Mouse (Mus musculus): ENCODE data around the gene March4.

March4 gene

DNA sequence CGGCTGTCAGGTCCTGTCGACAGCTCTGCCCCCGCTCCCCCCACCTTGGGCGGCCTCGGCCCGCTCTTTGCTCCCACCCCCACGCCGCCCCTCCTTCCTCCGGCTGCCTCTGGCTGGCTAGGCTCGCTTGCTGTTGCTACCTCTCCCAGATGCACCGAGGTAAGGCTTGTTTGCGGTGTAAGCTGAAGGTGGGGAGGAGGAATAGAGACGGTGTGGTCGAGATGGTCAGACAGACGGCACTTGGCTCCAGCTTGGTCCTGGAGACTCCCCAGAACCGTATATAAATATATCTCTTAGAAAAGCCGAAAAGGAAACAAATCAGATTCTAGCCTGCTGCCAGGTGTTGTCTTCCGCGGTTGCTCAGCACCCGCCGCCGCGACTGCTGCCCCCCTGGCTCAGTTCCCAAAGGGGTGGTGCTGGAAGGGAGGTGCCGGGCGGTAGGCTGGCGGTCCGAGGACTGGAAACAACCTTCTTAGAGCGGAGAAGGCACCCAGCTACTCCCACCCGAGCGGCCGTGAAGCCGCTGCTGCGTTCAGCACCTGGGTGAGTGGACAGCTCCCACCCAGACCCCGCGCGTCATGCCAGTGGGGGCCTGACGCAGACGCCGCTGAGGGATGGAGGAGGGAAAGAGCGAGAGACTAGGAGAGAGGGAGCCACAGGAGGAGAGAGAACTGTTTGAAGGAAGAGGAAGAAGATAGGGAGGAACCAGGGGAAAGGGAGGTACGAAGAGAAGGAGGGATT is at the start of gene March4:
Gene March4, minus strand, starts transcription at position 320 of the 741 bp plus-strand sequence.
- peak; percentile 45 for DNase-seq

DNA sequence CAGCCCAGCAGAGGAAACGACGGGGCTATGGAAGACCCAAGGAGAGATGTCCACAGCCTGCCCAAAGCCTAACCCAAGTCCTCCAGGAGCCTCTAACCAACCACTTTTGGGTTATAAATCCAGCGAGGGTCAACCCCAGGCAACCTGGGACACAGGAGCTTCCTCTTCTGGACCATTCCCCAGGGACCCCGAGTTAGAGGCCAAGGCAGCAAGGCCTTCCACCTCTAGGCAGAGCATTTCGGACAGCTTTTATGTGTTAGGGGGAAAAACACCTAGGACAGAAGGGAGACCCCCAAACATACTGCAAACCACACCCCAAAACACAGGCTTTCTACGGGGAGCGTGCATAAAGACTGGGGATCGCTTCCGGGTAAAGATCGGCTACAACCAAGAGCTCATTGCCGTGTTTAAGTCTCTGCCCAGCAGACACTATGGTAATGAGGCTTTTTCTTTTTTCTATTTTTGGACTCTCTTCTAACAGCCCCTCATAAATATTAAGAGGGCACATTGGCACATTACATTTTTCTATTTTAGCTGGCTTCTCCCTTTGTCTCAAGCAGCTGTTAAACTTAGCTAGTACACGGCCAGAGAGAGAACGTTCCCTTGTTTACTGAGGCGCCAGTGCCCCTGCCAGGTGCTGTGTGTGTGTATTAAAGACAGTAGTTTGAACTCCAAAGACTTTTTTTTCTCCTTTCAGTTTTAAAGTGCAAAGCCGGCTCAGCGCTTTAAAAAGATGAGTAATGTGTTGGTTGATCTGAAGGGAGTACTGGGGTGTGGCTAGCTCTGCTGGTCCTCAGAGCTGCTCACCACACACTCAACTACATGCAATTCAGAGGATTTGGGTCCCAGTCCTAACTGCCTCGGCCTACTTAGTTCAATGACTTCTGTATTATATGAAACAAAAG is 49.5 kb upstream of the March4 start:
- no peak for DNase-seq

DNA sequence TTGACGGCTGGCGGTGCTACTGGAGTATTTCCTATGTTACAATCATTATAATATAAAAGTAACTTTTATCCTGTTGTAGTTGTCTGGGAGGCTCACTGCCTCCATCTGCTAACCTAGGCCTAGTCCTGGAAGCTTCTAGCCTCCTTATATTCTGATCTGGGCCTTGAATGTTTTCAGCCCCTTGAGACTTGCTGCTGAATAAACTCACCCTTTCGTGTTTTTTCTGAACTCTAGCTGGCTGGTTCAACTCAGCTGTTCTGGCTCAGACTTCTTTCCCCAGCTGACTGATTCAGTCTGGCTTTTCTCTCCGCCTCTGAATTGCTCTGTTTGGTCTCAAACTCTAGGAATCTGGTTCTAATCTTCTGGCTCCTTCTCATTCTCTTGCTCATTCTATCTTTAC is 47.2 kb upstream of the March4 start:
- no peak for DNase-seq

DNA sequence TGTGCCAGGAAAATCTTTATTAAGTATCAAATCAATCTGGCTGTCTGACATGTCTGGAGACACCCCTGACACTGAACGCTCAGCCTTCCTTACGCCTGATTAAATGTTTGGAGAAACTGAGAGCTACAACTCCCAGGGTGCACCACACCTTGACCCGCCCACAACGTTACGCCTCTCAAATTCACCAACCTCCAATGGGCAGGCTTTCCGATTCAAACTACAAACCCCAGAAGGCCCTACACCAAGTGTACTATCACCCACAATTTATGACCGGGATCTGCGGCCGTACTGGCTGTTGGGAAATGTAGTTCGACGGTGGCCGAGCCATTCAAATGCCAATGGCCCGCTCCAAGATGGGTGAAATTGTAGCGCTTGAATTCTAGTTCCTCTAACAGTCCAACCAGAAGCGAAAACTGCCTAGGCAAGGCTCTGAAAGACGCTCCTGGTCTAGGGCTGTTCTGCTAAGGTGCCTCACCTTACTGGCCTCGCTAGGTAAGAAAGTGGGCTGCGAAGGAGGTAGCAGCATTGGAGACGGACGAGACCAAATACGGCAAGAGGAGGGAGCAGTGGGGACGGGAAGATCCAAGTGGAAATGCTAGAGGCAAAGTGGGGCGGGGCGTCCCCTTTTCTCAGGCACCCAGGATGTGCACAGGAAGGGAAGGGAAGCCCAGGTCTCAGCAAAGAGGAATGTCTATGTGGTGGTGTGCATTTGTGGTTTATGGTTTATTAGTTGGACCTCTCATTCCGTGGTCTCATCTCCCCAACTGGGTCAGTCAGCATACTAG is 46.4 kb upstream of the March4 start, which contains the start of gene Smarcal1:
Gene Smarcal1, plus strand, starts transcription at position 305 of the 785 bp plus-strand sequence.
- DNase-seq = peak; percentile 97

DNA sequence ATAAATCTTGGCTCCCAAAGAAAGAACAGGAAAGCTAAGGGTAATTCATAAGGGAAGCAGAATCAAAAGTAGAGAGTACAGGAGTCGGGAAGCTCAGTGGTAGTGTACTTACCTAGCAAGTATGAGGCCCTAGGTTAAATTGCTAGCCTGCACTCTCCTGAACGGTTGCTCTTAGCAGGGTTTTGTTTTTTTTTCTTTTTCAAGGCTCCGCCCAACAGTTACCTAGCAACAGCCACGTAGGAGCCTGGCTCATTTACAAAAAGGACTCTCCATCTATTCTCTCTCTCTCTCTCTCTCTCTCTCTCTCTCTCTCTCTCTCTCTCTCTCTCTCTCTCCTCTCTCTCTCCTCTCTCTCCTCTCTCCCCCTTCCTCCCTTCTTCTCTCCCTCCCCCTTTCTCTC is 42.1 kb upstream of the March4 start:
- no peak for DNase-seq

DNA sequence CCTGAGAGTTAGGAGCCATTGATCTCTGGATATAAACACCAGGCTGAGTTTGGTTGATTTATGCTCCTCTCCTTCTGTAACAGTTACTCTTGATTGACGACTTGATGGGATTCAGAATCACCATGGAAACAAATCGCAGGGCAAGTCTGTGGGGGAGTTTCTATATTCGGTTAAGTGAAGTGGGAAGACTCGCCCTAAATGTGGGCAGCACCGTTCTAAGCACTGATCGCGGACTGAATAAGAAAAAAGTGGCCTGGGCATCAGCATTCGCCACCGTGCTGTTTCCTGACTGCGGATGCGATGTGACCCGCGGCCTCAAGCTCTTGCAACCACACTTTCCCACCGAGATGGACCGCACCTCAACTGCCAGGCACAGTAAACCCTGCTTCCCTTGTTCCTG is 41.6 kb upstream of the March4 start:
- DNase-seq = no peak

DNA sequence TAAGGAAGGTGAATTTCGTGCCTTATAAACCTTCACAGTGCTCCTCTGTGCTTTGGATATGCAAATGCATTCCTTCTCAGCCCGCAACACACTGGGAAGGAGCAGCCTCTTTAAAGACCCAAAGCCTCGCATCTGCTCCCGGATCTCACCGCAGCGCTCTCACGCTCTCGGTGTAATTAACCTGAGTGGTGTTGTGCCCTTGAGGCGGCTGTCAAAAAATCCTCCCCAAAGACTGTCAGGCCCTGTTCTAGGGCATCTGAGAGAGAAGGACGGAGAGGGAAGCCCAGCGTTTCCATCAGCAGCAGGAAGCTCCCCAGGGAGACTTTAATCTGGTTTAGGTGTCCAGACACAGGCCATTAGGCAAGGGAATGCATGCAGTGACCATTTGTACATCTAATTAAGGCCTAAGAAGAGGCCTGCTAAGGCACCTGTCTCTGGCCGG is 40.8 kb upstream of the March4 start:
- DNase-seq = no peak

DNA sequence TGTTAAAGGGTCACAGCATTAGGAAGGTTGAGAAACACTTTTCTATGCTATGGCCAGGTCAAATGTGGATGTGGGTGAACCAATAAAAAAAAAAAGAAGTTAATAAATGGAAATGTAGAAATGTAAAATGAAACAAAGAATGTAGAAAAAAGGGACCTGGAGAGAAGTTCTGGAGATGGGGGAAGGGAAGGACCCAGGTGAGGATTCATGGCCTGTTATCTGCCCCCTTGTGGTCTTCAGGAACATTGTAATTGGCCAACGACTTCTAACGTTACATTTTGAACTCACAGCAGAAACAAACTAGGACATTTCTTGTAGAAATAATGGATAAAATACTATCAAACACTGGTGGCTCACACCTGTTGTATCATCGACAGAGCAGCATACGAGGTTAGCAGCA is 38.4 kb upstream of the March4 start:
- DNase-seq = no peak

DNA sequence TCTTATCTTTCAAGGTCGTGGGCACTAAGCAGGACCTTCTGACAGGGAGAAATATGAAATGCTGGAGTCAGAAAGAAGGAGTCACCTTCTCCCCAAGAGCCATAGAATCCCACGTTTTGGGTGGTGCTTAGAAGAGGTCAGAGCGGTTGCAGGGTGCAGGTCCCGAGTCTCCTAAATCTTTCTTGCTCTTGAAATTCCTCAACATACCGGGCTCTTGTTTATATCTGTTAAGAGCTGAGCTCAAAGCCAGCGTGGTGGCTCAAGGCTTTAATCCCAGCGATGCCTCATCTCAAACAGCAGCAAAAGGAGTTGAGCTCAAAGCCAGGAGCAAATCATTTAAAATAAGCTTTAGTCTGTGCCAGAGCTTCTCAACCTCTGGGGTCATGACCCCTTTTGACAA is 37.9 kb upstream of the March4 start:
- no peak for DNase-seq

DNA sequence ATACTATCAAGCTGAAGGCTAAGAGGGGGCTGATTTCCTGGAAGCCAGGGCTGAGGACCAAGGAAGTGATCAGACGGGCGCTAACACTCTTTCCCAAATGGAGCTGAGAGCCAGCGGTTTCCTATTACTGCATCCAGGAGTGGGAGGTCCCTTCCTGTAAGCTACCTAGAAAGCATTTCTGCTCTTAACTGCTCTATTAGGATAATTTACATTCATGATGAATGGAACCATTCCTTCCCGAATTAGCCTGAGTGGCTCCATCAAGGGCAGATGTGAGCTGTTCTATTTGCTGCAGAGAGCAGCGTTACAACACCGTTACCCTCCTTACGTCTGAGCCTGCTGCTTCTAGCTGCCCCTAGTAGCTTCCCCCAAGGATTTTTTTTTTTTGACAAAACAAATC is 37.3 kb upstream of the March4 start:
- DNase-seq = no peak

DNA sequence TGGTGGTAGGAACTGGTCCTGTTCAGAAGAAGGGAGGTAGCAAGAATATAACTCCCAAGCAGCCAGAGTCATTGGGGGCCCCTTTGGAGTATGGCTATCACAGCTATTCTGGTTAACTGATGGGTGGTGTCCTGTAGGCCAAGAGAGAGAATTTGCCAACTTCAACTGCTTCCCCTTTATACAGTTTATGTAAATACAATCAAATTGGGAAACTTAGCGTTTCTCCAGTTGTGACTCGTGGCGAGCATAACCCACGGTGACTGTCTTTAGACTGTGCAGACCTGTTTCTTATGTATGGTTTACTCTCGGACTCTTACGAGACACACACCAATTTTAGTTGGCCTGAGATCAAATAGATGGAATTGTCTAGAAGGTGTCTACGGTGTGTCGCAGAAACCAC is 32.0 kb upstream of the March4 start:
- no peak for DNase-seq

DNA sequence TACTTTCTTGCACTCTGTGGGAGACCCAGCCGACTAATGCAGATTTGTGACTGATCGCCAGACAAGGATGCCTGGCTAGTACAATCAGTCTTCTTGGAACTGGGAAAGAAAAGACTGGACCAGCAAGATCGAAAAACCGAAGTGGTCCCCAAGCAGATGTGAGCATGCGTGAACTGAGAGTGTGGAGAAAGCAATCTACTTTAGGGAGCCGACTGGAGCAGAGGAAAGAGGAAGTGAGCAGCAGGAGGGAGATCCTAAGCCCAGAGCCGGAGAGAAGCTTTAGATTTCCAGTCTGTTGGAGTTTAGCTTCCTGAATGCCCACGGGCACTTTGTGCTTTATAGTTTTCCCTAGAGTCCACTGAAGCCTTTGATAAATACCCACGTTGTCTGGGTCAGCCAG is 30.3 kb upstream of the March4 start:
- no peak for DNase-seq

DNA sequence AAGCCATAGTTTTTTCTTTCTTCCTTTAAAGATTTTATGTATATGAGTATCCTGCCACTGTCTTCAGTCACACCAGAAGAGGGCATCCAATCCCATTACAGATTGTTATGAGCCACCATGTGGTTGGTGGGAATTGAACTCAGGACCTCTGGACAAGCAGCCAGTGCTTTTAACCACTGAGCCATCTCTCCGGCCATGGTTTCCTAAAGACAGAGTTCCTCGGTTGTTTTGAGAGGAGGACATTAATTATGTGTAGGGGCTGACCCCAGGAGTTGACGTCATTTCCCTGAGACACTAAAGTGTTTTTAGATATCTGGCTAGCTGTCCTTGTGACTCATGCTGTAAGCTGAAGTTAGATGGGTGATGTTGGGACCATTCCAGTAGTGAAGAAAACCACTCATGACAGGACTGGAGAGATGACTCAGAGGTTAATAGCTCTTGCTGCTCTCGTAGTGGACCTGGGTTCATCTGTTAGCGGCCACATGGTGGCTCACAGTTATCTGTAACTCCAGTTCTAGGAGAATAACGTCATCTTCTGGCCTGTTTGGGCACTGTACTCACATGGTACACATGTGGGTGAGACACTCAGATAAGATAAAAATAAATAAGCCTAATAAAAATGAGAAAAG is 27.7 kb upstream of the March4 start:
- DNase-seq = no peak

DNA sequence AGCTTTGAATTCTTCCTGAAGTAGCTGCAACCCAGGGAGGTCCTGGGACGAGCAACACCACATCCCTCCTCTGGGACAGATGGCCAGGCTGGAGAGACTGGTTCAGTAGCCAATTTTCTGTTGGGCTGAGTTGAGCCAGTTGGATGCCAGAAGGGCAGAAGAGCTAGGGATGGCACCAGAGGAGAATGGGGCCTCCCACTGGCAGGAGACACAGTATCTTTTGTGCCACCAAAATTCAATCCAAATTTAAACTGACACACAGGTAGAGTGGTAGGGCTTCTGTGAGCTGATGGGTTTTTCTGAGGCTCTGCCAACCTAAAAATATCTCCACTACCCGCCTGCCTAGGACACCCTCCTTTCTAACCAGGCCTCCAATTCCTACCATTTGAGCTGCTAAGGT is 21.9 kb upstream of the March4 start:
- DNase-seq = no peak

DNA sequence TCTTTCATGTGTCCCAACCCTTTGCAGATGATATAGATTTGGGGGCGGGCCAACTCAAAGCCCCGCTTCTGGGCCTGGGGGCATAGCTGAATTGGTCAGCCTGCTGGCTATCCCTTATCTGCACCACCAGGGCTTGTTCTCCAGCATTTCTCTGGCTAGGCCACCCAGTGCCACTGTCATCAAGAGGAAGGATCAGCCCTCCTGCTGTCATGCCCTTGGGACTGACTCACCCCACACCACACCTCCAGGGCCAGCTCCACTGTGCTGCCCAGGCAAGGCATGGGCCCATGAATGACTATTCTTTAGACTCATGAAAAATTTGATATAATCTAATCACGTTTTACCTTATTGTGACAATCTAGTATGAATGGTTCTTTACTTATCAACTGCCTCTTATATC is 19.7 kb upstream of the March4 start:
- no peak for DNase-seq

DNA sequence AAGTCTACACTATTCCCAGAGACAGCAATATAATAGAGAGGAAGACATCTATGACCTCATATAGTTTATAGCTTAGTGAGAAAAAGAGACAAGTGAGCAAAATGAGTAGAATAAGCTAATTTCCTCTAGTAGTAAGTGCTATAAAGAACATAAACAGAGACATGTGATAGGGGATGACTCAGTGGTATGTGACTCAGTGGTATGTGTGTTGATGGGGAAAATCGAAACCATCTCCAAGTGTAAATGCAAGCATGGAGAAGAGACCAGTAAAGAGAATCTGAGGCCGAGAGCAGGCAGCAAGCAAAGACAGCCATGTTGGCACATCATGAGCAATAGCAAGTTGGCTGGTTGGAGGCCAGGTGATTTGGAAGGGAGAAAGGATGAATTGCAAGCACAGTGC is 13.6 kb upstream of the March4 start:
- DNase-seq = no peak

DNA sequence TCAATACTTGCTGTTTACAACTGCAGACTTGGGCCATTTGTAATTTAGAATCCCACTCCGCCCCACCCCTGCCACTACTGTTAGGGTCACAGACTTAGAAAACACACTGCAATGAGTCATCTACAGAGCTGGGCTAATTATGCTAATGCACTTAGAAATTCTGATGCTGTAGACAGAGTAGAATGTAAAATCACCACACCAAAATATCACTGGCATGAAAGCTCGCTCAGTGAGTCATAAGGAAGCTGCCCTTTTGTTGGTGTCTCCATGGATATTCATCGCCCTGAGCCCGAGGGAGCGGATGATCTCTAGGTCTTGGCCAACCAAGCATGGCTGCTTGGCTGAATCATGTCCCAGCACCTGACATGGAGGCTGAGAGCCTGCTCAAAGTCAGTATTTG is 1.5 kb upstream of the March4 start:
- no peak for DNase-seq

DNA sequence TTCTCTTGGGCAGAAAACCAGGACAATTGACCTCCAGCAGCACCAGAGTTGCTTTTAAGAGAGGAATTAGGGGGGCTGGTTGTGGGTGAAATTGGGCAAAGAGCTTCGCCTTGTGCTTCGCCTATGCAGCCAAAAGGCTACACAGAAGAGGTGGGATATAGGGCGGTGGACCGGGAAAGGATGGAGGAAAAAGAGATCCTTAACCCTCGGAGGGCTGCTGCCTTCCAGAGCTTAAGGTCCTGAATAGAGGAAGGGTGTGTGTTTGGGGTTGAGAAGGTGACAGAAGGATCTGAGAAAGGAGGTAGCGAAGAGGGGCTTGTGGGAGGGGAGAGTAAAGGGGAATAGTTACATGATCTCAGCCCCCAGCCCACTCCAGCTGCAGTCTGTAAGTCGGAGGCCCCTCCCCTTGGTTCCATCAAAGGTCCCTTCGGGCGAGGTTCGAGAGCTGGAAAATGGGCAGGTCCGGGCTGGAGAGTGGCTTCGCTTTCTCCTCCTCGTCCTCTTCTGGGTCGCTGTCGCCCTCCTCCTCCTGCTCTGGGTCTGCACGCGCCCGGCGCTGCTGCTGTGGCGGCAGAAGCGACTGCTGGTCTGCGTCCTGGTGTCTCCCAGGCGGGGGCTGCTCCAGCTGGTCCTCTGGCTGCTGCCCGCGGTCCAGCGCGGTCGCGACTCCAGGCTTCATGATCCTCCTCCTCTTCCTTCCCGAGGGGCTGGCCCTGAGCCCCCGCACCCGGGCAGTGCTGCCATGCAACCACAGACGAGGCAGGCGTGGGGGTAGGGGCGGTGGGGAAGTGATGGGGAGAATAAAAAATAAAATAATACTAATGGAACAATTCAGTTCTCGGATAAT is 782 bp downstream of the March4 start:
- DNase-seq = no peak

DNA sequence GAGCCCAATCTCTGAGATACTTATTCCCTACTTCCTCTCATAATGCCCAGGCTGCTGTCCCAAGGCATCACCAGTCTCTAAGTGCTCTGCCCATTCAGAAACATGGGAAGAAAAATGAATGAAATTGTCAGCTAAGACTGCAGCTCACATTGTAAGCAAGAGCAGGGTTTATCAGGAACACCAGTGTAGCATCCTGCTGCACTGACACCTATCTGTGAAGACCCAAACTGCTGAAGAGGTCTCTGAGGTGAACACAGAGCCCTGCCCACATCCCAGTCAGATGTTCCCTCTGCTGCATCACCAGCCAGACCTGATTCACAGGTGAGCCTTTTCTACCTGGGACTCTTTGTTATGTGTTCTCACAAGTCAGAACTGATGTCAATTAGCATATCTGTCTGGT is 3.3 kb downstream of the March4 start:
- no peak for DNase-seq

DNA sequence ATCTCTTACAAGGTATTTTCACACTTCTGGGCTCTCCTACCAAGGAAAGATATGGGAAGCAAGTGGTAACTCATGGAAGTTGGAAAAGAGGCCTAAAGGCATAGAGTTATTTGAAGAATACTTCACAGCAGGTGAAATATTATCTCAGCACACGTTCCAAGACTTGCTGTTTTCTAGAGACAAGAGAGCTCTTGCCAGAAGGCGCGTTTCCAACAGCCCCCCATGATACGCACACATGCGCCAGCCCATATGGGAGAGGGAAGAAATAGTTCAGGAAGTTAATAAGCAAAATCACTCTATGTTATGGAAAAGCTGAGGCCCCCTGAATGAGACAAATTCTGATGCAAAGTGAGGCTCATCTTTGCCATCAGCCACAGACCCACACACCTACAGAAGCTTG is 3.8 kb downstream of the March4 start:
- DNase-seq = no peak

DNA sequence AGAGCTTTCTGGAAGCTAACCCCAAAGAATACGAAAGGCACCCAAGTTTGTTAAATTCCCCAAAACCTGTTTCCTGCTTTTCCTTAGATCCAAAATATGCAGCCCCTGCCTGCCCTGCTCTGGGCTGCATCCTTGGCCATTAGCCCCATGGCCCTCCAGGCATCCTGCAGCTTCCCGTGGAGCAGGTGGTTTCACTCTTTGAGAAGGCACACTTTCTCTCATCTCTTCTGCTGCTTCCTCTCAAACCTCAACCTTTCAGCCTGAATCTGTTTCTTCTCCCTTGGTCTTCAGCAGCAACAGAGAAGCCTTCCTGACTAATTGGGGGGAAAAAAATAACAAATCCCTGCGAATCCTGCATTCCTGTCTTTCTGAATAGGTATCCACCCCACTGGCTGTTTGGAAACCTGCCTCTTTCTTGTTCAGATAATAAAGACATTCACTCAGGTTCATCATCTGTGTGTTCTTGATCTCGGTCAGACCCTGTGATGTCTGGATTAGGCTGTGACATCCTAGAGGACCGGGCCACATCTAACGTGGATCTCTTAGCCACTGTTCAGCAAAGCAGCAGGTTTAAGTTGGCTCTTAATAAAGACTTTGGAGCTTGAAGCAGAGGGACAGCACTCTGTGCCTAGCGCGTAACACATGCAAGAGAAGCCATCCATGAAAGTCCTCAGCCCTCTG is 6.1 kb downstream of the March4 start:
- DNase-seq = no peak
